Mouse (Mus musculus) large intestine, adult 2 months (tissue): Measurements from ENCODE around the gene Vipr2. TPM values are rescaled to one million over a fixed set of nuclear protein-coding genes. Genes with fewer than 3 reads are reported as not detected.

Source experiments
- DNase-seq: peaks from one replicate; pipeline ENCODE4 v3.0.0-alpha.2; 2012; ENCODE audit warnings: low read depth, low spot score
- WGBS: fragments of 180-500 bp; shearing (Covaris S2); methylation state at CpG from one replicate; pipeline ENCODE4 v1.1.7; 2018; 5-methylcytosine and 5-hydroxymethylcytosine counted together
- polyA plus RNA-seq: library from polyadenylated mRNA; depleted of rRNA; stranded (reverse); fragments of >200 nt; gene quantifications from 2 replicates; pipeline ENCODE4 v1.2.3, GENCODE M21; 2012

Vipr2 gene
- polyA plus RNA-seq, 1 experiment: 1.4 TPM

- 88% methylated on average over 14 of the region's 14 CpGs for WGBS
- no peak for DNase-seq
These were observed 17.4 kb downstream of the Vipr2 start for GRCm38 (mm10) chr12:116094765-116095555.

GRCm38 (mm10) chr12:116096361-116096904 is 18.9 kb downstream of the Vipr2 start:
- 49% methylated on average over 3 of the region's 3 CpGs for WGBS
- DNase-seq: no peak

- 89% methylated on average over 8 of the region's 8 CpGs for WGBS
These were observed 19.6 kb downstream of the Vipr2 start for GRCm38 (mm10) chr12:116097166-116097565.

GRCm38 (mm10) chr12:116101945-116102344 is 24.4 kb downstream of the Vipr2 start:
- WGBS: 85% methylated on average over 2 of the region's 2 CpGs
- DNase-seq: no peak

More at GRCm38 (mm10) chr12:116097166-116097565, 19.6 kb downstream of the Vipr2 start:
- no peak for DNase-seq

GRCm38 (mm10) chr12:116109451-116110353 is 32.2 kb downstream of the Vipr2 start:
- 65% methylated on average over 9 of the region's 9 CpGs for WGBS
- DNase-seq: no peak

- WGBS: 58% methylated on average over 7 of the region's 7 CpGs
- DNase-seq: no peak
These were observed 33.6 kb downstream of the Vipr2 start for GRCm38 (mm10) chr12:116111007-116111694.

- no peak for DNase-seq
- WGBS: 94% methylated on average over 2 of the region's 2 CpGs
These were observed 38.3 kb downstream of the Vipr2 start for GRCm38 (mm10) chr12:116115781-116116180.

- 86% methylated on average over 5 of the region's 5 CpGs for WGBS
- no peak for DNase-seq
These were observed 38.9 kb downstream of the Vipr2 start for GRCm38 (mm10) chr12:116116455-116116854.

- no peak for DNase-seq
- 25% methylated on average over 5 of the region's 5 CpGs for WGBS
These were observed 39.9 kb downstream of the Vipr2 start for GRCm38 (mm10) chr12:116117352-116117929.

- no peak for DNase-seq
- 91% methylated on average over 3 of the region's 3 CpGs for WGBS
These were observed 41.5 kb downstream of the Vipr2 start for GRCm38 (mm10) chr12:116119001-116119400.

- DNase-seq: no peak
- WGBS: 72% methylated on average over 3 of the region's 3 CpGs
These were observed 46.3 kb downstream of the Vipr2 start for GRCm38 (mm10) chr12:116123786-116124185.

GRCm38 (mm10) chr12:116130936-116131335 is 53.4 kb downstream of the Vipr2 start:
- 82% methylated on average over 7 of the region's 7 CpGs for WGBS
- no peak for DNase-seq

GRCm38 (mm10) chr12:116132909-116133308 is 55.4 kb downstream of the Vipr2 start:
- 88% methylated on average over 5 of the region's 5 CpGs for WGBS
- DNase-seq: no peak

- 56% methylated on average over 4 of the region's 4 CpGs for WGBS
- DNase-seq: peak; percentile 16
These were observed 58.4 kb downstream of the Vipr2 start for GRCm38 (mm10) chr12:116135906-116136305.

- WGBS: 67% methylated on average over 7 of the region's 7 CpGs
These were observed 61.0 kb downstream of the Vipr2 start for GRCm38 (mm10) chr12:116138322-116139205.

GRCm38 (mm10) chr12:116140605-116141004 is 63.1 kb downstream of the Vipr2 start:
- 82% methylated on average over 2 of the region's 2 CpGs for WGBS
- DNase-seq: no peak

More at GRCm38 (mm10) chr12:116138322-116139205, 61.0 kb downstream of the Vipr2 start:
- no peak for DNase-seq

GRCm38 (mm10) chr12:116141816-116142215 is 64.3 kb downstream of the Vipr2 start:
- WGBS: 81% methylated on average over 2 of the region's 2 CpGs
- DNase-seq: no peak

- DNase-seq: no peak
- 83% methylated on average over 3 of the region's 3 CpGs for WGBS
These were observed 64.9 kb downstream of the Vipr2 start for GRCm38 (mm10) chr12:116142464-116142863.
